Mouse (Mus musculus) G1E (cell line): ENCODE results near the gene Nrxn3.

Source experiments
- CTCF ChIP-seq: IDR thresholded peaks from 2 replicates; pipeline ENCODE4 v1.5.1; 2012; ENCODE audit warnings: low read depth, low read length, inconsistent platforms, mixed read lengths
- GATA1 ChIP-seq: IDR thresholded peaks from 2 replicates; pipeline ENCODE4 v1.6.1; 2012; ENCODE audit warnings: borderline replicate concordance, low read length, inconsistent platforms, mixed read lengths
- GATA2 ChIP-seq: IDR thresholded peaks from 2 replicates; pipeline ENCODE4 v1.6.1; 2012; ENCODE audit warnings: low read depth, low read length, inconsistent platforms, borderline replicate concordance
- TAL1 ChIP-seq: conservative IDR thresholded peaks from 2 replicates; pipeline ENCODE4 v1.6.1; 2012; ENCODE audit warnings: low read depth, low read length, inconsistent platforms, mixed read lengths

DNA sequence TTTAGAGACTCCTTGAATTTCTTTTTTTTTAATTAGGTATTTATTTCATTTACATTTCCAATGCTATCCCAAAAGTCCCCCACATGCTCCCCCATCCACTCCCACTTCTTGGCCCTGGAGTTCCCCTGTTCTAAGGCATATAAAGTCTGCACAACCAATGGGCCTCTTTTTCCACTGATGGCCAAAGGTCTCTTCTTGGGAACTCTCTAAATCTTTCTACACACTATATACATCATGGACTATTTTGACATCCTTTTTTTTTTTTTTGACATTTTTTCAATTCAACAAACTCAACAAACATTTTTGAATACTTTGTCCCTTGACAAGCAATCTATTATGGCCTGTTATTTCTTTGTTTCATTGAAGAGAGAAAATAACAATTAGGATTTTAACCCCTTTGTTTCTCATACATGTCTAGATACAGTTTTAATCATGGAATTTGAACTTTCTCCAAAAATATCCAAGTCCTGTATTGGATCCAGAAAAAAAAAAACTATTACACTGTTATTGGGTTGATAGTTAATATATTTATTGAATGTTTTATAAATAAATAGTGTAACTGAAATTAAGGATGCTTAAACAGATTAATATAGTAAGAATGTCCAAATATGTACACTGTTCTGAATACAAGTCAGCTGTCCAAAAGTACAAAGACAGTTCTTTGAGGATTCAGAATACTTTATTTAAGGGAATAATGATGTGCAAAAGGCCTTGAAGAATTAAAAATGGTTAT, 1615.0 kb downstream of the Nrxn3 start:
- TF ChIP-seq TAL1 (no peak), CTCF (no peak), GATA1 (no peak), GATA2 (no peak)
